Mouse (Mus musculus): Measurements from ENCODE around the gene Slc9a1.
A peak's percentile ranks its signal among the peaks of the same experiment; 100 is the strongest.

The Slc9a1 gene

DNA sequence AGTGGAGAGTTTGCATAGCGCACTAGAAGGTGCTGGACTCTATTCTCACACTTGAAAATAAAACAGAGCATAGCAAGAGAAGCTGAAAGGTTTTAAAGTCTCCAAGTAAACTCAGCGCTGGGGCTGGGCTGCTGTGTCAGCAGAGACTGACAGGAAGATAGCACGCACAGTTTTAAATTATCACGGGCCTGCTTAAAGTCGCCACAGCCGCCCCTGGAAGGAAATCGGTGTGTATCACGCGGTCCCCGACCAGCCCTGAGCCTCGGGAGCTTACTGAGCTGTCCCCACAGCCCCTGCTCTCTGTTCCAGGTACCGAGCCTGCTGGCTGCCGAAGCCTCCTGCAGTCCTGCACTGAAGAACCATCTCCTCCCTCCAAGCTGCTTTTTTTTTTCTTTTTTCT, 32.5 kb downstream of the Slc9a1 start:
- no peak for DNase-seq (ENCODE audit: low spot score in 2 of 2)

- DNase-seq (ENCODE audit: low spot score in 2 of 2) = no peak
Observed at GRCm38 (mm10) chr4:133403611-133404228, 34.2 kb downstream of the Slc9a1 start.

GRCm38 (mm10) chr4:133404256-133404655, 34.8 kb downstream of the Slc9a1 start:
- no peak for DNase-seq (ENCODE audit: low spot score in 2 of 2)

DNA sequence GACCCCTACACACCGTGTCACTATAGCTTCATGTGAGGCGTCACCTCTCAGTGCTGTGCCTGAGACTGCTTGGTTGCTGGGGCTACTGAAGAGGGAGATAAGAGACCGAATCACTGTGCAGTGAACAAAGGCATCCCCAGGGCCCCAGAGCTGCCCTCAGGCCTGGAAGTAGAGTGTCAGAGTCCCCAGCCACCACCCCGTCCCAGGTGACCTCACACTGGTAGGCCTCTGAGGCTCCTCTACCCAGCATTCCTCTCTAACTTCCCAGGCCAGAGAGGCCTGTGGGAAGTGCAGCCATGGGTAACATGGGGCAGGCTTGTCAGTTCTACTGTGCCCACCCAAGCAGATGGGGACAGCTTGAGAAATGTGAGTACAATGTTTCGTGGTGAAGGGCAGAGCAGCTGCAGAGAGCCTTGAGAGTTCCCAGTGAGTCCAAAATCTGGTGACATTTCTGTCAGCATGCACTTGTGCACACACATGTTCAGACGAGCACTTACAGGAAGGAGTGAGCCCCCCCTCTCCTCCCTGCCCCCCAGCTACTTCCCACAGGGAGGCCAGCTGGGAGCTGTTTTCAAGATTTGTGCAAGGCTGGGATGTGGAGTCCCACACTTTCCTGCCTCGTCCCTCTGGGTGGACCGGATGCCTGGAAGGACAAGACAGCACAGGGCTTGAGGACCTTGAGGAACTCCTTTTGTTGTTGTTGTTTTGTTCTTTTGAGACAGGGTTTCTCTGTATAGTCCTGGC, 37.0 kb downstream of the Slc9a1 start:
- DNase-seq (ENCODE audit: low spot score in 2 of 2) = no peak

- DNase-seq (ENCODE audit: low spot score in 2 of 2) = no peak
Observed at GRCm38 (mm10) chr4:133407114-133407787, 37.7 kb downstream of the Slc9a1 start.

- DNase-seq (ENCODE audit: low spot score in 2 of 2) = no peak
Observed at GRCm38 (mm10) chr4:133408006-133408405, 38.5 kb downstream of the Slc9a1 start.

GRCm38 (mm10) chr4:133410994-133411393, 41.5 kb downstream of the Slc9a1 start:
- no peak for DNase-seq (ENCODE audit: low spot score in 2 of 2)

DNA sequence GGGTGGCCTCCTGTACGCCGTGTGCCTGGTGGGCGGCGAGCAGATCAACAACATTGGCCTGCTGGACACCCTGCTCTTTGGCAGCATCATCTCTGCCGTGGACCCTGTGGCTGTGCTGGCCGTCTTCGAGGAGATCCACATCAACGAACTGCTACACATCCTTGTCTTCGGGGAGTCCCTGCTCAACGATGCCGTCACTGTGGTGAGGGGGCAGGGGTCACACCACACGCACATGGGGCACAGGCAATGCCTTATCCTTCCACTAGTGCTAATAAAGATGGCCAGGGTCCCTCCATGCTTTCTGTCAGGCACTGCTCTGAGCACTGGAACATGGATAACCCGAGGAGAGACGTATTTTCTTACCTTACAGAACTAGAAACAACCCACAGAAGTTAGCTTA, 42.6 kb downstream of the Slc9a1 start:
- no peak for DNase-seq (ENCODE audit: low spot score in 2 of 2)

GRCm38 (mm10) chr4:133412575-133413540, 43.4 kb downstream of the Slc9a1 start:
- DNase-seq (ENCODE audit: low spot score in 2 of 2) = peak in 1 of 2 experiments; percentile 13

- DNase-seq (ENCODE audit: low spot score in 2 of 2) = no peak
Observed at GRCm38 (mm10) chr4:133413617-133414016, 44.1 kb downstream of the Slc9a1 start.

- peak; percentile 7 to 57 for DNase-seq (ENCODE audit: low spot score in 2 of 2)
Observed at GRCm38 (mm10) chr4:133414920-133415319, 45.4 kb downstream of the Slc9a1 start.

GRCm38 (mm10) chr4:133419312-133420004, 50.0 kb downstream of the Slc9a1 start:
- peak; percentile 55 to 81 for DNase-seq (ENCODE audit: low spot score in 2 of 2)

DNA sequence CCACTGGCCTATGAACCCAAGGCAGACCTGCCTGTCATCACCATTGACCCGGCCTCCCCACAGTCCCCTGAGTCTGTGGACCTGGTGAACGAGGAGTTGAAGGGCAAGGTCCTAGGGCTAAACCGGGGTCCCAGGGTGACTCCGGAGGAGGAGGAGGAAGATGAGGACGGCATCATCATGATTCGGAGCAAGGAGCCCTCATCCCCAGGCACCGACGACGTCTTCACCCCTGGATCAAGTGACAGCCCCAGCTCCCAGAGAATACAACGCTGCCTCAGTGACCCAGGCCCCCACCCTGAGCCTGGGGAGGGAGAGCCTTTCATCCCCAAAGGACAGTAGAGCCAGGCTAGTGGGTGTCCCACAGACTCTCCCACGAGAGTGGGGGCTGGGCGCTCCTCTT, 52.5 kb downstream of the Slc9a1 start:
- DNase-seq (ENCODE audit: low spot score in 2 of 2) = no peak

DNA sequence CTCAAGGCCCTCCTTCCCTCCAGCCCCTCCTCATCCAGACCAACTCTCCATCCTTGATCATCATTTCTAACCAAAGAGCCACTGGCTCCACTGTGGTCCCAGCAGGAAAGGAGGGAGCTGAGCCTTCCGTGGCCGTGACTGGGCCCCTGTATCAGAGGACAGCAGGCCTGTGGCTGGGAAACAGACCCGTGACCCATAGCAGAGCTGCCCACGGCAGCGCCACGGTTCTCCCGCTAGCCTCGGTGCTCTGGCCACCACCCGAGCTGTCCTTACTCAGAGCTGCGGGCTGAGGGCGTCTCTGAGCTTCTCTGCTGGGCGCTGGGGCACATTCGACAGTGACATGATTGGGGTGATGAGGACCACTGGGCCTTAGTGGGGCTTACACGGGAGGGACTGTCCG, 53.1 kb downstream of the Slc9a1 start:
- no peak for DNase-seq (ENCODE audit: low spot score in 2 of 2)

GRCm38 (mm10) chr4:133423108-133423507, 53.6 kb downstream of the Slc9a1 start:
- peak; percentile 52 to 72 for DNase-seq (ENCODE audit: low spot score in 2 of 2)

DNA sequence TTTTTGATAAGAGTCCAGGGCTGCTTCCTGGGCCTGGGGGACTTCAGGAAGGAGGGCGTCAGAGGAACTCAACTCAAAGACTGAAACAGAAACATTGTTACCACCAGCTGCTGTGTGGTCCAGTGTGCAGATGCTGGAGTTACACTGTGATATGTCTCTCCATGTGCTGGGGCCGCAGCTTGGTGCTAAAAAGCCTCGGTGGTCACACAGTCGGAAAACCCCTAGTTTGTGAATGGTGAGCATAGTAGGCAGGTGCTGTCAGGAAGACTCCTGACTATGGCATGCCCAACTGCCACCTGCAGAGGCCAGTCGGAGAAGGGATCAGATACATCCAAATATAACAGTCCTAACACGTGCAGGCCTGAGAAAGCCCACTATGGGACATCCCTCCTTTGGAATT, 54.2 kb downstream of the Slc9a1 start:
- DNase-seq (ENCODE audit: low spot score in 2 of 2) = no peak

DNA sequence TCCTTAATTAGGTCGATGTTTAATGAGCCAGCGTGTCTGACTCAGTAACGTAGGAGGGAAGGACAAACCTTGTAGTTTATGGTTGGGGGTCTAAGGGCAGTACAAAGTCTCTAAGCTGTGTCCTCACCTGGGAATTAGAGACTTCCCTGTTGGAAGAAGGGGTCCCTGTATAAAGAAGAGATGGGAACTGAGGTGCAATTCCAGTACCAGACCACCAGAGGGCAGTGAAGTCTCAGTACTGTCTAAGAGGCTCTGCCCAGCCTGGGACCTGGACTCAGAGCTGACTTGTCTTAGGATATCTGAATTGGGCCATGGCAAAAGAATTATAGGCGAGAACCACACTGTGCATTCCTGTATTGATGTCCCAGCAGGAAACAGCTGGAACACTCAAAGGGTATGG, 54.6 kb downstream of the Slc9a1 start:
- peak; percentile 51 to 70 for DNase-seq (ENCODE audit: low spot score in 2 of 2)

DNA sequence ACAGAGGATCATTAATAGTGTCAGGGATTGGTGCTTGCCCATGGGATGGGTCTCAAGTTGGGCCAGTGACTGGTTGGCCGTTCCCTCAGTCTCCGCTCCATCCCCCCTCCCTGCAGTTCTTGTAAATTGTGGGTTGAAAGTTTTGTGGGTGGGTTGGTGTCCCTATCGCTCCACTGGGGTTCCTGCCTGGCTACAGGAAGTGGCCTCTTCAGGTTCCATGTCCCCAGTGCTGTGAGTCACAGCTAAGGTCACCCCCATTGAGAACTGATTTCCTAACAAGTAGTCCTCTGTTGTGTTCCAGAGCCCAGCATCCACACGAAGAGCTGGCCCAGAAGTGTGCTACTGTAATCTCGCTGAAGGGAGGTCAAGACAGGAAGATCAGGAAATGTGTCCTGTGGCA, 56.6 kb downstream of the Slc9a1 start:
- DNase-seq (ENCODE audit: low spot score in 2 of 2) = no peak

- no peak for DNase-seq (ENCODE audit: low spot score in 2 of 2)
Observed at GRCm38 (mm10) chr4:133431508-133431907, 62.0 kb downstream of the Slc9a1 start.

DNA sequence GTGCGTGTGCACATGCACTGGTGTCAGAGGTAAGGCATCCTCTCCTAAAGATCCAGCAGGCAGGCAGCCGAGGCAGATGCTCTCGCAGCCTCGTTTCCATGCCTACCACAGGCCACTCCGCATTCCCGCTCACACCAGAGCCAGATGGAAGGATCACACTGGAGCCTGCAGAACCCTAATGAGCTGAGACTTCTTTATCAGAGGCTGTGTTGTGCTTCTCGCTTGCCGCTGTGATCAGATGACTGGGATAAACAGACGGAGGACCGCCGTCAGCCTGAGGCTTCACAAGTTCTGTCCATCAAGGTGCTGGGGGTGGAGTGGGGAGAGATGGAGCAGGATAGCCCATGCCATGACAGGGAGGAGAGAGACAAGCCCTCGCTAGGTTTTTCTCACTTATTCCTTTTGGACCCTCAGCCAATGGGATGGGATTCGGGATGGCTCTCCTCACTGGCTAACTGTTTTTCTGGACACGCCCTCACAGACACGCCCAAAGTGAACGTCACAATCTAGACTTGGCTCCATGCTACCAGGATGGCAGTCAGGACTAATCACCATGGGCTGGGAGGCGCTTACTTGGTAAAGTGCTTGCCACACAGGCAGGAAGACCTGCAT, 63.2 kb downstream of the Slc9a1 start:
- DNase-seq (ENCODE audit: low spot score in 2 of 2) = no peak

- no peak for DNase-seq (ENCODE audit: low spot score in 2 of 2)
Observed at GRCm38 (mm10) chr4:133435921-133436320, 66.4 kb downstream of the Slc9a1 start.
